Mouse (Mus musculus): ENCODE measurements around the gene Tmco4.

The Tmco4 gene

DNA sequence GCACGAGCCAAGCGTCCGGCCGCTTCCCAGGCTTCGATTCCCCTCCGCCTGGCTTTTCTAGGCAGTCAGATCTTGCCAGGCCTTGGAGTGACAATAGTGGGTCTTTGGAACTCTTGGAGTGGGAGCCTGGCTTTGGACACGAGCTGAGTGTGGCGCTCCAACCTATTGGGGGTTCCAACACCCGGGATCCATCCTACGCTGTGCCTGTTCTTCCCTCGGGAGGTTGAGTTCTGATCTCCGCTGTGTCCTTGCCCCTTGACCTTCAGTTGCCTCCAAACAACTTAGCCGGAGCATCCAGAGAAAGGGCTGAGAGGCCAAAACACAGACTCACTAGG is 120.5 kb downstream of the Tmco4 start:
- DNase-seq, result no peak

DNA sequence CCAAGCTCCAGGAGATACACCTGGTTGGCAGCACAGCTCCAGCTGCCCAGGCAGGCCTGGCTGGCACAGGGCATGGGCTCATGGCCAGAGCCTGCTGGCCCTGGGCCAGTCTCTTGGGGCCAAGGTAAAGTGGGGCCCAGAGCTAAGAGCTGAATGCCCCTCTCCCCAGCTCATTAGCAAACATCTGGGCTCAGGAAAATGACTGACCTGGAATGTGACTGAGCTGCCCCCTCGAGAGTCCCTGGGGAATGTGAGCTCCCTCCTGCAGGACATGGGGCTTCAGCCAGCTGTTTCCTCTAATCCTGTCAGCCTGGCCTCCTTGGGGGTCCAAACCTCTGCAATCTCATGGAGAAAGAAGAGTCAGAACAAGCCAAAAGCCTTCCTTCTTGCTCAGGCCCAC is 122.7 kb downstream of the Tmco4 start:
- peak in 1 of 2 experiments; percentile 50 for DNase-seq

DNA sequence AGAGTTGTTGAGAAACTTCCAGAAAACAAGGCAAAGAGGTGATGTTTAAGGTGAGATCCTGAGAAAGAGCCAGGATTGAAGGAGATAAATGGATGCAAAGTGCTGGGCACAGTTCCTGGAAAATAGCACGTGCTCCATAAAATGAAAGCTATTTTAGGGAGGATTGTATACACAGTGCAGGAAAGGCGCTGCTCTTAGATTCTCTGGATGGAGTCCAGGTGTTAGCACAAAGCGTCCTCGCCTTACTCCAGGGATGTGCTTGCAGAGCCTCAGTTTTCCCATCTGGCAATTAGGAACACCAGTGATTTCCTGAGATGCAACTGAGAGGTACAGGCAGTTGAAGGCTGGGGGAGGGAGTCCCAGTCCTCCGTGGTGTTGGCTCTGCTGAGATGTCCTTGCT is 123.5 kb downstream of the Tmco4 start:
- DNase-seq, result peak in 1 of 2 experiments; percentile 1

DNA sequence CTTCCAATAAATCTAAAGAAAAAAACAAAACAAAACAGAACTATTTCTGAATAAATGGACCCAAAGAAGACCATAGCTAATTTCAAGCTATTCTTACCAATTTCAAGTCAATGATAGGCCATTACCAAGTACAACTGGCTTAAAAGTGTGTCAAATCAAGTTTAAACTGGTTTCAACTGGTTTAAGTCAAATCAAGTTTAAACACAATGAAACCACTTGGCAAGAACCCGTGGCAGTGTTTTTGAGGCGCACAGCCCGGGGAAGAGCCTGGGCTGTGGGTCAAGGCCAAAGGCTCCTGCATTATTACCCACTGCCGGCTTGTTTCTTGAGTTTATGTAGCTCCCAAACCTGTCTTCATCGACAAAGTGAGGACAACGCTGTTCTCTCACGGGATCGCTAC is 127.6 kb downstream of the Tmco4 start:
- no peak for DNase-seq

DNA sequence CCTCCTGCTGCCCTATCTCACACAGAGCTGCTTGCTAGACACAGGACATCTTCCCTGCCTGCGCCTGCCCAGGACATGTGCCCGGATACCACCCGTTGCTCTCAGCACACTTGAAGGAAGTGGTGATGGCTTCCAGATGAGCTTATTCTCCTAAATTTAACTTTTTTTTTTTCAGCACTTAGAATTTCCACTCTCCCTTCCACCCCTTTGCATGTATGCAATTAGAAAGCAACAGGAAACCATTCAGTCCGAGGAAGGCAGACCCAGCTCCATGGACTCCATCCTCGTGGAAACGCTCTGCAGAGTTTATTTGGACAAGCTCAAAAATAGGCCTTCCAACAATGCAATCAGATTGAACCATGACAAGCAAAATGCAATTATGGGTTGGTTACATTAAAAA is 128.9 kb downstream of the Tmco4 start:
- no peak for DNase-seq

DNA sequence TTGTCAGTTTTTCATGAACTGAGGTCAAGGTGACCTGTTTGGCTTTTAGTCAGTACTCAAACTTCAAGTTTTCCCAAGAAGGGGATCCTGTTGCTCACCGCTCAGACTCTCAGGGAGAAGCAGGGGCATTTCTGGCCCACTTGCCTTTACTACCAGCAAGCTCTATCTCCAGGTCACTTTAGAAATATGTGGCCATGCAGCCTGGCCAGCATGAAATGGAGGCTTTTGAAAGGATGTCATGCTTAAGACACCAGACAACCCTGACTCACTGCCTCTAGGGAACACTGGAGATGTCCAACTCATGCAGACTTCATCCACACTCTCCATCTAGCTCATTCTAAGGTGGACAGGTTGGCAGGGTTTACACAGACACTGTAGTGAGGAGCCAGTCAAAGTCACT is 132.8 kb downstream of the Tmco4 start:
- no peak for DNase-seq
